Mouse (Mus musculus): ENCODE measurements around the gene Aldh1l1.

Aldh1l1 gene

GRCm38 (mm10) chr6:90578174-90578573 lies 91.9 kb downstream of the Aldh1l1 start:
- in situ Hi-C loops (cut with MseI, MboI), result no loop called here

DNA sequence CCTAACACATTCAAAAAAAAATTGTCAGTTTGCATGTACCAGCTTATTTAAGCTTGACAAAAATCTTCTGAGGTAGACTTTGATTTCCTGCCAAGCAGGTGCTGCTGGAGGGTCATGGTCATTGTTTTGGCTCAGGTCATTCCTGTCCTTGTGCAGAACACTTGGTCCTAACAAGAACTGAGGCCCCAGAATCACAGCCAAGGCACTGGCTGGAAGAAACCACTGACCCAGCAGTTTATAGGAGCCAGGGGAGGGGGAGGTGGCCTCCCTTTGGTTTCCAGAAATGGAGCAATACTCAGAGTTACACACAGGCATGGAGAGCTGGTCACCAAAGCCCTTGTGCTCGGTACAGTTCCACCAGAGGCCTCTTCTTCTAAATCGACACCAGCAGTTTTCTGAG lies 96.1 kb downstream of the Aldh1l1 start:
- in situ Hi-C loops (cut with MseI, MboI), result loop anchor here in 1 of 2 experiments (10.0 kb wide), 1 partner anchor 48 kb away; no protein-coding TSS in a partner anchor

DNA sequence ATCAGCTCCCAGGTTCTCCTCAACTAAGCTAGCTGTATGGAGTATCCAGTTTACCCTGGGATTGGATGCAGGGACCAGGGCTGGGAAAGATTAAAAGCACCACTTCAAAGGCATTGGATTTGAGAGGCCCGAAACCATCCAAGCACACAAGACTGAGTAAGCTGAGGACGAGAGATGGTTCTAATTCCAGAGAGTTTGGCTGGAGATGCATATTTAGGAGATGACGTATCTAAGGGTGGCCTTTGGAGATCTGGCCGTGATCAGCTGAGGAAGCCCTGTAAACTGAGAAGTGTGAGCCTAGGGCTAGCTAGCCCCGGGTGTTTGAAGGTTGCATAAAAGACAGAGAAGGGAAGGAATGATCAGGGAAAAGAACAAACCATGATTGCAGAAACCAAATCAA lies 101.9 kb downstream of the Aldh1l1 start:
- in situ Hi-C loops (cut with MseI, MboI), result loop anchor here in 1 of 2 experiments (10.0 kb wide), 1 partner anchor 53 kb away; no protein-coding TSS in a partner anchor

DNA sequence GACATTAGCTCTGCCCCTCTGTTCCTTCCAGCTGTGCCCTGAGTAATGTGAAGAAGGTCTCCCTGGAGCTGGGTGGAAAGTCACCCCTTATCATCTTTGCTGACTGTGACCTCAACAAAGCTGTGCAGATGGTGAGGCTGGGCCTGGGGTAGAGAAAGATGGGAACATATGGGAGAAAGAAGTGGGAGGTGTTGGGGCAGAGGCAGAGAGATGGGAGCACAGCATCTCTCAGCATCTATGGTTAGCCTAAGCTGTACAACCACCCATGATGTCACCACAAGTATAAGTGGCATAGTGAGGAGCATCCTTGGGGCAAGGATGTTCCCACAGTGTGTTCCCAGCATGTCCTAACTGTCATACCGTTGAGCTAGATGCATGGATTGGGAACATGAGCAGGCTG lies 104.5 kb downstream of the Aldh1l1 start:
- in situ Hi-C loops (cut with MseI, MboI), result no loop called here

DNA sequence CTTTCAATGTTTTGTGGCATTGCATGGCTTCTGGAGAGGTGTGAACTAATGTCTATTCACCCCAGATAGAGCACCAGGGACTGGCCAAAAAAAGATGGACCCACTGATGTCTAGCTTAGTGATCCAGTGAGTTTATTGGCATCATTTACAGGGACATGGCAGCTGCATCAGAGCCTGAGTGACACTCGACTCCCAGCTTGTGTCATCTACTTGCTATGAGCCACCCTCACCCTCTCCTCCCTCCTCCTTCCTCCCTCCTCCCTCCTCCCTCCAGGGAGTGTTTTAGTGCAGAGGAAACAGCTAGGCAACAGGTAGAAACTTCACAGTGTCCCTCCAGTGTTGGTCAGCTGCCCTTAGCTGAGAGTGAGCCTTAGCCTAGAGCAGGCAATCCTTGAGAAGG lies 108.7 kb downstream of the Aldh1l1 start:
- in situ Hi-C loops (cut with MseI, MboI), result no loop called here

GRCm38 (mm10) chr6:90597060-90597459 lies 110.8 kb downstream of the Aldh1l1 start:
- in situ Hi-C loops (cut with MseI, MboI), result no loop called here

DNA sequence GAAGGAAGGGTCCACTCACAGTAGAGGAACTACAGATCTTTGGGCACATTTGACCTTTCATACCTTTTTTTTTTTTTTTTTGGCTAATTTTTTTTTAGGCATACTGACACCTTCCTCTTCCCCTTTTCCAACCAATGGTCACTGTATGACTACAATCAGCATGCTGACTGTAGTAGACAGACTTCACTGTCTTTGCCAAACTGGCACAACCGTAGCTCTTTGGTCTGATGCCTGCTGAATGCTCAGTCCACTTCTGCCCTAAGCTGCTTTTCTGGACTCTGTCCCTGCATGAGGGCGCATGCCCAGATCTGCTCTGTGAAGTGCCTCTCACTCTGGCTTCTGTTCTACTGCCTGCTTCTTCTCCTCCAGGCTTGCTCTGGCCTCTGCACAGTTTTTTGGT lies 111.4 kb downstream of the Aldh1l1 start:
- in situ Hi-C loops (cut with MseI, MboI), result no loop called here

GRCm38 (mm10) chr6:90598197-90598596 lies 112.0 kb downstream of the Aldh1l1 start:
- in situ Hi-C loops (cut with MseI, MboI), result no loop called here

DNA sequence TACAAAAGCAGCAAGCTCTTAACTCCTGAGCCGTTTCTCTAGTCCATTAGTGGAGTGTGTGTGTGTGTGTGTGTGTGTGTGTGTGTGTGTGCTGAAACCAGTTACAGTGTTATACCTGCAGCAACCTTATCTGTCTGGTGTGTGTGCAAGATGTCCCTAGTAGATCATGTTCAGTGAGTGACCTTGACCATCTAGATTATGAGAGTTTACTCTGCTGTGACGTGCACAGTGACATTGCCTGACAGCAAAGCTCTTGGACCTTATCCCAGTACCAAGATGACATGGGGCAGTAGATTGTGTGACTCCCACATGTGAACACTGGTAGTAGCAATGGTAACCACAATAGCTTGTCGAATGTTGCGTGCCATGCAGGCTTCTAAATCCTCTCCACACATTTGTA lies 114.1 kb downstream of the Aldh1l1 start:
- in situ Hi-C loops (cut with MseI, MboI), result no loop called here

- in situ Hi-C loops (cut with MseI, MboI), result no loop called here
These were observed 115.5 kb downstream of the Aldh1l1 start for GRCm38 (mm10) chr6:90601736-90602135.

DNA sequence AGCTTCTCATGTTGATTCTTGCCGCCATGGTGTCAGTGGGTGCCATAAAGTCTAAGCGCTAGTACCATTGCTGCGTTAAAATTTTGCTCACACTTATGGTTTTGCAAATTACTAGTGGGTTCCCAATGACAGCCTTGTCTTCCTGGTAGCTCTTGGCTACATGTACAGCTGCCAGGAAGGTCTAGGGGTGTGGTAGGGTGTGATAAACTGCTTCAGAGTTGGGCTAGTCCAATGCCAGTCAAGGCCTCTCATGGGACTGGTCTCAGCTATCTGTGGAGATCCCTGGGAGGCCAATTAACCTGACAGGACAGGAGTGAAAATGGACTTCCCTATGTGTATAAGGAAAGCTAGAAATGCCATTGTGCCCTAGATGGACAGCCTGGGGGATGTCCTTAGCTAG lies 116.1 kb downstream of the Aldh1l1 start:
- in situ Hi-C loops (cut with MseI, MboI), result no loop called here

GRCm38 (mm10) chr6:90603126-90603525 lies 116.9 kb downstream of the Aldh1l1 start:
- in situ Hi-C loops (cut with MseI, MboI), result no loop called here

- in situ Hi-C loops (cut with MseI, MboI), result no loop called here
These were observed 117.9 kb downstream of the Aldh1l1 start for GRCm38 (mm10) chr6:90604130-90604529.

DNA sequence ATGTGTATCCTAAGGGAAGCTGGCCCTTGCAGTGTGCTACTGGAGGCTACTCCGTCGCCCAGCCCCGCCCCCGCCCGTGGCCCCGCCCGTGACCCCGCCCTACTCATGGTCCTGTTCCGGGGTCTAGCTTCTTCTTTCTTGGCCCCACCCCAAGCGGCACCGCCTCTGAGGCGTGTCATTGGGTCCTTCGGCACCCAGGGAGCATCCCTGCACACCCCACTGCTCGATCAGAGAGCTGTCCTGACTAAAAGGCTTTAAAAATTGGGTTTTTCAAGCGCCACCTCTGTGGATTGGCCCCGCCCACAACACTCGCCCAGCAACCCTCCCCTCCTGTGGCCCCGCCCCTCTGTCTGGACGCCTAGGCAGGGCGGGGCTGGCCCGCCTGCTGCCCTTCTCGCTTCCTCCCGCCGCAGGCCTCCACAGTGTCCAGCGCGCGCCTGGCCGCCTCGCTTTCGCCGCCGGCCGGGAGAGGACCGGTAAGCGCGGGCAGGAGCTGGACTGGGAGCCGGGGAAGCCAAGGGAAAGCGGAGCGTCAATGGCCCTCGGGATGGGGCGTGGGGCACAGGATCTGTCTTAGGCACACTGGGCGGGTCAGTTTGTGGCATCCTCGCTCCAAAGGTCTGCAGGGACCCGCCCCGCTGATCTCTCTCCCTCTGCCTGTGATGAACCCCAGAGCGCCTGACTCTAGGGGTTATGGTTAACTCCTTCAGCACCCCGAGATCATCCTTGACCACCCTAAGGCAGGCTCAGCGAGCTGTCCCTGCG lies 118.5 kb downstream of the Aldh1l1 start, which contains the start of gene Slc41a3:
Gene Slc41a3, plus strand, starts transcription at position 193 of the 765 bp plus-strand sequence.
- in situ Hi-C loops (cut with MseI, MboI), result no loop called here

DNA sequence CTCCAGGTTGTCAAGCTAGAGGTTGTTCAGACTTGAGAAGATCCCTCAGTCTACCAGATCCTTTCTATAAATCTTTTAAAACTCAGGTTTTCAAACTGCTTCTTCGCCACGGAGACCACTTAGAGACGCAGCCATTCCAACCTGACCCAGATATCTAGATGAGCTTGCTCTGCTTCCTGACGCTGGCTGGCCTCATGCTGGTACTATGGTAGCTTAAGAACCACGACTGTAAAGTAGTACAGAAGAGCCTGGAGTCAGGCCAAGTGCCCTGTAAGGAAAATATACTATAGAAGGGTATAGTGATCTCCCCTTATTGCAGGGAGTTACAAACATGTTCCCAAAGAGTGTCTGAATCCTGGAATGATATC lies 119.1 kb downstream of the Aldh1l1 start:
- in situ Hi-C loops (cut with MseI, MboI), result no loop called here

GRCm38 (mm10) chr6:90606538-90606937 lies 120.3 kb downstream of the Aldh1l1 start:
- in situ Hi-C loops (cut with MseI, MboI), result no loop called here

GRCm38 (mm10) chr6:90607196-90607595 lies 121.0 kb downstream of the Aldh1l1 start:
- in situ Hi-C loops (cut with MseI, MboI), result no loop called here

- in situ Hi-C loops (cut with MseI, MboI), result no loop called here
These were observed 122.0 kb downstream of the Aldh1l1 start for GRCm38 (mm10) chr6:90608186-90608585.

GRCm38 (mm10) chr6:90610248-90610647 lies 124.0 kb downstream of the Aldh1l1 start:
- in situ Hi-C loops (cut with MseI, MboI), result no loop called here

GRCm38 (mm10) chr6:90613277-90613676 lies 127.0 kb downstream of the Aldh1l1 start:
- in situ Hi-C loops (cut with MseI, MboI), result no loop called here

GRCm38 (mm10) chr6:90615362-90615761 lies 129.1 kb downstream of the Aldh1l1 start:
- in situ Hi-C loops (cut with MseI, MboI), result no loop called here

- in situ Hi-C loops (cut with MseI, MboI), result no loop called here
These were observed 129.8 kb downstream of the Aldh1l1 start for GRCm38 (mm10) chr6:90615991-90616390.

DNA sequence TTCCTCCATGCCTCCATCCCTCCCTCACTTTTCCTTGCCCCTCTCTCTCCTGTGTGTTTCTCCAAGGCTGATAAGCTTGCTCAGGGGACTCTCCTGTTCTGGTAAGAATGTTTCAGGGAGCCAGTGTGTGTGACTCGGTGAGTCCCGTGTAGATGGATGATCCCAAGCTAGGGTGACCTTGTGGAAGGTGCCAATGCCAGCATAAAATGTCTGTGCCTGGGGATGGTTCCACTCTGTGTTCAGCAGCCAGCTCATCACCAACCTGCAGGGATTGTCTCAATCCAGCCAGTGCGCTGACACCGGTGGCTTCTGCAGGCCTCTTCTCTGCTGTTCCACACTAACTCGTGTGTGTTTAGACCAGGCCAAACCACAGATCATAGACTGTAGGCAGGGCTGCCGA lies 130.3 kb downstream of the Aldh1l1 start:
- in situ Hi-C loops (cut with MseI, MboI), result no loop called here

DNA sequence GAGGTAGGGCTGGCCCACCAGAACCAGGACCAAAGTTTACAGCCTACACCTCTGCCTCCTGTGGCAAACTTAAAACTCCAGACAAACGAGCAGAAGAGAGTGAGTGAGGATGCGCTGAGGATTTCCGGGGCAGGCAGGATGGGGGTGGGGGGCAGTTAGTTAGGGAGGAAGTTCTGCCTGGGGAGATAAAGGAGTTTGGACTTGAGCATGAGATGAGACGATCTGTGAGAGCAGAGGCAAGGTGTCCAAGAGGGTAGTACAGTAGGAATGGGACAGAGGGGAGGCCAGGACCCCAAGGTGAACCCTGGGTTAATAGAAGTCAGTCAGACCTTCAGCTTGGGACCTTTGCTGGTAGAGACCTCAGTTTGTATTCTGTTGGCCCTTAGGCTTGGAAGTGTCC lies 132.0 kb downstream of the Aldh1l1 start:
- in situ Hi-C loops (cut with MseI, MboI), result no loop called here
